Mouse (Mus musculus) midbrain, embryonic 15.5 days (tissue): ENCODE results near the gene Pim1. TPM values are rescaled to one million over a fixed set of nuclear protein-coding genes. Genes with fewer than 3 reads are reported as not detected.
A peak's percentile ranks its signal among the peaks of the same experiment; 100 is the strongest.
"Not testable (repeated sequence)": the region's sequence is repeated elsewhere in the genome, so short reads cannot be mapped to it uniquely, and the experiment has no call there.

Experiments used
- ATAC-seq: fragments of 200-750 bp; cut with Nextera tagmentation; replicated peaks from 2 replicates; pipeline ENCODE4 v1.8.0; 2017; ENCODE audit warnings: moderate TSS enrichment
- H3K27ac ChIP-seq: fragments of 300-500 bp; sonication (generic); 2 replicates; pipeline ENCODE4 v1.5.1; 2015; ENCODE audit warnings: mild to moderate bottlenecking, inconsistent platforms
- H3K27me3 ChIP-seq: fragments of 300-500 bp; sonication (generic); replicated peaks from 2 replicates; pipeline ENCODE4 v1.6.1; 2015; ENCODE audit warnings: inconsistent platforms
- H3K36me3 ChIP-seq: fragments of 300-500 bp; sonication (generic); replicated peaks from 2 replicates; pipeline ENCODE4 v1.6.1; 2015; ENCODE audit warnings: inconsistent platforms
- H3K4me1 ChIP-seq: fragments of 300-500 bp; sonication (generic); 2 replicates; pipeline ENCODE4 v1.6.1; 2015; ENCODE audit warnings: inconsistent platforms
- H3K4me2 ChIP-seq: fragments of 300-500 bp; sonication (generic); 2 replicates; pipeline ENCODE4 v1.6.1; 2015; ENCODE audit warnings: inconsistent platforms, mild to moderate bottlenecking, moderate library complexity
- H3K4me3 ChIP-seq: fragments of 300-500 bp; sonication (generic); 2 replicates; pipeline ENCODE4 v1.5.1; 2015; ENCODE audit warnings: mild to moderate bottlenecking, inconsistent platforms
- H3K9ac ChIP-seq: fragments of 300-500 bp; sonication (generic); 2 replicates; pipeline ENCODE4 v1.6.1; 2015; ENCODE audit warnings: mild to moderate bottlenecking, inconsistent platforms
- H3K9me3 ChIP-seq: fragments of 300-500 bp; sonication (generic); 2 replicates; pipeline ENCODE4 v1.6.1; 2016; ENCODE audit warnings: inconsistent platforms
- WGBS: fragments of 180-500 bp; shearing (Covaris S2); methylation state at CpG from one replicate; pipeline ENCODE4 v1.1.7; 2015; ENCODE audit warnings: mixed read lengths; 5-methylcytosine and 5-hydroxymethylcytosine counted together
- polyA plus RNA-seq: library from polyadenylated mRNA; unstranded; fragments of >200 nt; fragmentation: Nextera tagmentation; extraction: Ambion mirVana; gene quantifications from 2 replicates; pipeline ENCODE4 v1.2.1, GENCODE M21; 2015

The Pim1 gene
- polyA plus RNA-seq, 1 experiment from 2014 or later = 10.3 TPM

GRCm38 (mm10) chr17:29498028-29498427 lies 7.5 kb downstream of the Pim1 start:
- H3K9ac ChIP-seq = no peak overlapping the region
- 0 out of 2 replicates have a peak, but pooled peaks cover 4% of the 10 kb centered on the region for H3K27me3 ChIP-seq
- no peak overlapping the region for H3K4me2 ChIP-seq
- no peaks in the 10 kb centered on the region for H3K9me3 ChIP-seq
- H3K36me3 ChIP-seq = peaks cover 7% of the 10 kb centered on the region; the same call in 1 of the 2 replicates
- H3K27ac ChIP-seq = no peak overlapping the region
- WGBS = 71% methylated on average over 4 of the region's 4 CpGs
- H3K4me1 ChIP-seq = peaks cover 6% of the 10 kb centered on the region
- no peak for ATAC-seq
- no peak overlapping the region for H3K4me3 ChIP-seq

- not testable (repeated sequence) for H3K9me3 ChIP-seq, H3K27me3 ChIP-seq, H3K4me3 ChIP-seq, H3K36me3 ChIP-seq, ATAC-seq, H3K4me1 ChIP-seq, H3K9ac ChIP-seq, H3K27ac ChIP-seq, H3K4me2 ChIP-seq
- WGBS = 93% methylated on average over 2 of the region's 2 CpGs
Observed at GRCm38 (mm10) chr17:29498952-29499351, 8.4 kb downstream of the Pim1 start.

DNA sequence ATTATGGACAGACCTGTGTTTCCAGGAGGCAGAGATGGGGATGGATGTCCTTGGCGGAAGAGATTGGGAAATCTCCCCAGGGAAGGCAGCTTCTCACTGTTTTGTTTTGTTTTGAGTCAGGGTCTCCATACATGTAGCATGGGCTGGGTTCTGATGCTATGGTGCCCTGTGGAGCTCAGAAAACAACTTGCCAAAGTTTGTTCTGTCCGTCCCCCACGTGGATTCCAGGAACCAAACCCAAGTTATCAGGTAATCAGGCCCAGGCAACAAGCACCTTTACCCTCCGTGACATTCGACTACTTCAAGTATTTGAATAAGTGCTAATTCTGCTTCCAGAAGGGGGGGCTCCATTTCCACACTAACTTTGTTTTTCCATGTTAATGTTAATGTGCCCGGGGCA lies 9.0 kb downstream of the Pim1 start:
- WGBS = 81% methylated on average over 6 of the region's 6 CpGs
- Histone ChIP-seq H3K9ac (no peak overlapping the region), H3K4me1 (no peaks in the 10 kb centered on the region; the same call in 1 of the 2 replicates), H3K4me2 (no peak overlapping the region), H3K4me3 (no peak overlapping the region), H3K9me3 (no peaks in the 10 kb centered on the region), H3K36me3 (peaks cover 3% of the 10 kb centered on the region; the same call in 1 of the 2 replicates), H3K27me3 (0 out of 2 replicates have a peak, but pooled peaks cover 4% of the 10 kb centered on the region), H3K27ac (no peak overlapping the region)
- ATAC-seq = no peak

DNA sequence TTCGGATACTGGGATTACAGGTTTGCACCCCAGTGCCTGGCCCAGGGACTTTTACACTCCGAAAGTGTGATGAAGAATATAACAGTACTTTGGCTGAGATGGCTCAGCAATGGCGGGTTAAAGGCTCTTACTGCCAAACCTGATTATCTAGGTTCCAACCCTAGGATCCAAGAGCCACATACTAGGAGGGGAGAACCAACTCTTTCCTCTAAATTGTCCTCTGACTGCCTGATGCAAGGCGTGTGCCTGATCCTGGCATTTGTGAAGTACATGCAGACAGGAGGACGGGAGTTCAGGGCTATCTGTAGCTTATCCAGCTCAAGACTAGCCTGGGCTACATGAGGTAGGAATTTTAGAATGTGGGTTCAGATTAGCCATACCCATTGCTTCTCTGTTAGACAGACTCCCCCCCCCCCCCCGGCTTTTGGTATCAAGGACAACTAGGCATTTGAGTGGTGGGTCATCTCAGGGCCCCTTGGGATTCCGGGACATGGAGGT lies 9.7 kb downstream of the Pim1 start:
- Histone ChIP-seq H3K27me3 (0 out of 2 replicates have a peak, but pooled peaks cover 4% of the 10 kb centered on the region), H3K4me2 (no peak overlapping the region), H3K9ac (no peak overlapping the region), H3K9me3 (no peaks in the 10 kb centered on the region), H3K27ac (no peak overlapping the region), H3K4me1 (no peaks in the 10 kb centered on the region), H3K4me3 (no peak overlapping the region), H3K36me3 (no peaks in the 10 kb centered on the region)
- WGBS = 80% methylated on average over 7 of the region's 7 CpGs
- ATAC-seq = no peak

- Histone ChIP-seq H3K36me3 (no peaks in the 10 kb centered on the region), H3K27me3 (0 out of 2 replicates have a peak, but pooled peaks cover 4% of the 10 kb centered on the region), H3K9ac (no peak overlapping the region), H3K4me1 (no peaks in the 10 kb centered on the region), H3K27ac (no peak overlapping the region), H3K9me3 (no peaks in the 10 kb centered on the region), H3K4me3 (no peak overlapping the region), H3K4me2 (no peak overlapping the region)
- whole genome bisulfite sequencing = 81% methylated on average over 17 of the region's 17 CpGs
- ATAC-seq = no peak
Observed at GRCm38 (mm10) chr17:29500802-29501469, 10.4 kb downstream of the Pim1 start.

DNA sequence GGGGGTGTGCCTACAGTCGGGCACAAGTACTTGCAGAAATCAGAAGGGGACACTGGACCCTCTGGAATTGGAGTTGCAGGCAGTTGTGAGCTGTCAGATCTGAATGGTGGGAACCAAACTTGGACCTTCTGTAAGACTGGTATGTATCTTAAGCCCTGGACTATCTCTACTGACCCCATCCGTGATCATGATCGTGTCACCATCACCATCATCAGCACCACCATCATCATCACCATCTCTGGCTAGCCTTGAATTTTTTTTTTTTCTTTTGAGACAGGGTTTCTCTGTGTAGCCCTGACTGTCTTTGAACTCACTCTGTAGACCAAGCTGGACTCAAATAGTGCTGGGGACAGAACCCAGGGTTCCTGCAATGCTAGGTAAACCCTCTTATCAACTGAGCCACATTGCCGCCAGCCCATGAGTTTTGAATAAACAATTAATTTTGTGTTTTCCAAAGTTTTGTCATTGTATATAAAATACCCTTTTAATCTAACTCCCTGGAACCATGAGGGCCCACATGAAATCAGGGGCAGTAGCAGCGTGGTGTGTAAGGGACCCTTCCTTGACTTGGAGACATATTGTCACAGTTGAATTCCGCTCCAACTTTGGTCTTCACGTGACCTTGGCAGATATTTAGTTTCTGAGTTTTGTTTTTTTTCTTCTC lies 11.6 kb downstream of the Pim1 start:
- ATAC-seq = no peak
- WGBS = 83% methylated on average over 7 of the region's 7 CpGs
- H3K4me3 ChIP-seq = no peak overlapping the region

DNA sequence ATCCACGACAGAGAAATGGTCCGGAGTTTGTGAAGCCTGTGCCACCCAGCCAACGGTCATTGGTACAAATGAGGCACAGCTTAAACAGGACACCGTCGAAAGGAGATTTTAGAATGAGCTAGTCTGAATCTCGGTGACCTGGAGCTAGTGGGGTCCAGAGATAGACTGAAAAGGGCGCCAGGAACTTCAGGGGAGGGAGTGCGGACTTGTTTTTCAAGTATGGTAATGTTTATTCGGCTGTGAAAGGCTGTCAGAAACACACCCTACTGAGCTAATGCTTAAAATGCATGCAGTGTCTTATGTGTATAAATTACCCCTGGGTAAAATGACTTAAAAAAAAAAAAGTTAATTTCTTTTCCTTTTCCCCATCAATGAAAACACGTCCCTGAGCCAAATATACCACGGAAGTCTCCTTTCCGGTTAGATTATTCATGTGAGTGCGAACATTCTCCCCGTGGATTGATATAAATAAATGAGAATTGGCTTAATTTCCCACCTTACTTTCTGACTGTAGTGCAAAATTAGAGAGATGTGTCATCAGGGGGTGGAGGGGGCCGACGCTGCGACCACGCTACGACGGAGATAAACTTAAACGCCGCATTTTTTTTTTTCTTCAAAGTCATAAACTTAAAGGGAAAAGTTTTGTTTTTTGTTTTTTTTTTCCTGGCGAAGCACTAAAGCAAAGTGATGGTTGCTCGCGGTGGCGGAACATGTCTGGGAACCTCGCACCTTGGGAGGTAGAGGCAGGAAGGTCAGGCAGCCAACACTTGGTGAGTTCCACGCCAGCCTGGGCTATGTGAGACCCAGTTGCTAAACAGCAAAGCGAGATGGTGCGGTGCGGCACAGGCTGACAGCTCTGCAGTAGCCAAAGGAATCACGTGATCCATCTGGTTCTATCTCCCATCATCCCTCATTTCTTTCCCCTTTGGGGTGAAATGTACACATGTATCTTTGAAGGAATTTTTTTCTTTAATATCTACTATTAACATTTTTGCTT lies 12.4 kb downstream of the Pim1 start:
- Histone ChIP-seq H3K4me1 (no peaks in the 10 kb centered on the region), H3K36me3 (no peaks in the 10 kb centered on the region), H3K9ac (no peak overlapping the region), H3K9me3 (no peaks in the 10 kb centered on the region), H3K4me2 (peak overlapping the region; percentile 4; the same call in 1 of the 2 replicates), H3K27me3 (0 out of 2 replicates have a peak, but pooled peaks cover 4% of the 10 kb centered on the region), H3K27ac (no peak overlapping the region), H3K4me3 (no peak overlapping the region)
- 22% methylated on average over 32 of the region's 32 CpGs for WGBS
- ATAC-seq = no peak

More for the DNA sequence above, 11.6 kb downstream of the Pim1 start:
- Histone ChIP-seq H3K9me3 (no peaks in the 10 kb centered on the region), H3K36me3 (no peaks in the 10 kb centered on the region), H3K27ac (no peak overlapping the region), H3K4me1 (no peaks in the 10 kb centered on the region), H3K4me2 (no peak overlapping the region), H3K9ac (no peak overlapping the region), H3K27me3 (0 out of 2 replicates have a peak, but pooled peaks cover 4% of the 10 kb centered on the region)

GRCm38 (mm10) chr17:29503700-29504099 lies 13.1 kb downstream of the Pim1 start:
- no peaks in the 10 kb centered on the region for H3K9me3 ChIP-seq
- ATAC-seq = no peak
- 0 out of 2 replicates have a peak, but pooled peaks cover 4% of the 10 kb centered on the region for H3K27me3 ChIP-seq
- H3K9ac ChIP-seq = no peak overlapping the region
- H3K36me3 ChIP-seq = no peaks in the 10 kb centered on the region
- no peaks in the 10 kb centered on the region for H3K4me1 ChIP-seq
- H3K27ac ChIP-seq = no peak overlapping the region
- 78% methylated on average over 5 of the region's 5 CpGs for WGBS
- no peak overlapping the region for H3K4me2 ChIP-seq
- H3K4me3 ChIP-seq = no peak overlapping the region

DNA sequence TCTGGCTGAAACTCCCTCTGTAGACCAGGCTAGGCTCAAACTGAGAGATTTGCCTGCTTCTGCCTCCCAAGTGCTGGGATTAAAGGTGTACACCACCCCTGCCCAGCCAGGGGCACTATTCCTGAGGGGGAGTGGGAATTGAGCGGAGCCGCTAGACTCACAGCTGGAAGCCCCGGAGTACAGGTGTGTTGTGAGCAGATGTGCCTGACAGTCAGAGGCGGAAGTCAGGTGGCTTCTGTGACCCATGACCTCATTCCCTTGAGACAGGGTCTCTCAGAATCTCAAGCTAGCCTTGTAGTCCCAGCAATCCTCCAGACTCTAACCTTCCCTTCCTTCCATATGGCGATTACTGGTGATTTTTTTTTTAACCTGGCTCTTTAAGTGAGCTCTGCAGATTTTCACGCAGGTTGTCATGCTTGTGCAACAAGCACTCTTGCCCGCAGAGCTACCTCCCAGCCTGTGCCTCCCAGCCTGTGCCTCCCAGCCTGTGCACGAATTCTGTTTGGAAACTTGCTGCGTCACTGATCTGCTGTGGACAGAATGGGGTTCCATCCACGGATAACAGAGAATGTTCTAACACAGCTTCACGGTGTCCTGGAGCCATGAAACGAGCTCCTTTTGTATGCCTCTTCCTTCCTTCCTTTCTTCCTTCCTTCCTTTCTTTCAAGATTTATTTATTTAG lies 18.5 kb downstream of the Pim1 start:
- no peak for ATAC-seq
- Histone ChIP-seq H3K4me3 (no peak overlapping the region), H3K27ac (no peak overlapping the region), H3K27me3 (no peaks in the 10 kb centered on the region), H3K9ac (no peak overlapping the region), H3K9me3 (no peaks in the 10 kb centered on the region), H3K36me3 (no peaks in the 10 kb centered on the region), H3K4me2 (no peak overlapping the region), H3K4me1 (no peaks in the 10 kb centered on the region)
- 80% methylated on average over 12 of the region's 12 CpGs for WGBS

DNA sequence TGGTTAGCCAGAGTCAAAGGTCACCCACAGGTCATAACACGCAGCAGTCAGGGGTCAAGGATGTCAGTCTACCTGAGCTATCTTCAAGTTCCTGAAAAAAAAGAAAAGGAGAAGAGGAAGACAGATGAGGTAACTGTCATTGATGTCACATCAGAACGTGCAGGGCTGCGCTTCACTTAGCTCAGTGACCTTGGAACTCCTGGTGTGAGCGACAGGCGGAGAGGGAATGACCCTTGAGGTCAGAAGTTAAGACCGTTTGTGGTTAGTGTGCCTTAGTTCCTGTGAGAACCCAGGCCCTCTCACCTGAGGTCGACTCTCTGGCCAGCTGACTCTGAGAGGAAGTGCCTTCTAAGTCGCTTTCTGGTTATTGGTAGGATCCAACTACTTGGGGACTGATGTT lies 20.1 kb downstream of the Pim1 start:
- no peak overlapping the region for H3K4me2 ChIP-seq
- no peaks in the 10 kb centered on the region for H3K9me3 ChIP-seq
- H3K9ac ChIP-seq = no peak overlapping the region
- no peaks in the 10 kb centered on the region for H3K27me3 ChIP-seq
- no peaks in the 10 kb centered on the region for H3K36me3 ChIP-seq
- H3K4me3 ChIP-seq = no peak overlapping the region
- 0 out of 2 replicates have a peak, but pooled peaks cover 2% of the 10 kb centered on the region for H3K4me1 ChIP-seq
- no peak for ATAC-seq
- no peak overlapping the region for H3K27ac ChIP-seq
- WGBS = 72% methylated on average over 8 of the region's 8 CpGs

GRCm38 (mm10) chr17:29513044-29513730 lies 22.6 kb downstream of the Pim1 start:
- H3K27me3 ChIP-seq = no peaks in the 10 kb centered on the region
- H3K4me1 ChIP-seq = 0 out of 2 replicates have a peak, but pooled peaks cover 2% of the 10 kb centered on the region
- no peaks in the 10 kb centered on the region for H3K9me3 ChIP-seq
- 43% methylated on average over 13 of the region's 13 CpGs for WGBS
- H3K4me2 ChIP-seq = no peak overlapping the region
- no peak overlapping the region for H3K27ac ChIP-seq
- H3K4me3 ChIP-seq = no peak overlapping the region
- H3K36me3 ChIP-seq = no peaks in the 10 kb centered on the region
- ATAC-seq = no peak
- no peak overlapping the region for H3K9ac ChIP-seq
